Mouse (Mus musculus) cerebral cortex, adult 2 months (tissue): Measurements from ENCODE around the gene Ccdc171.

Source experiments
- WGBS: fragments of 180-500 bp; shearing (Covaris S2); methylation state at CpG from one replicate; pipeline ENCODE4 v1.1.7; 2018; 5-methylcytosine and 5-hydroxymethylcytosine counted together

Gene Ccdc171

GRCm38 (mm10) chr4:83524843-83525689 is at the start of gene Ccdc171:
Gene Ccdc171 (plus strand): TSS chr4:83525545.
- under 1% methylated on average over 67 of the region's 73 CpGs for WGBS

DNA sequence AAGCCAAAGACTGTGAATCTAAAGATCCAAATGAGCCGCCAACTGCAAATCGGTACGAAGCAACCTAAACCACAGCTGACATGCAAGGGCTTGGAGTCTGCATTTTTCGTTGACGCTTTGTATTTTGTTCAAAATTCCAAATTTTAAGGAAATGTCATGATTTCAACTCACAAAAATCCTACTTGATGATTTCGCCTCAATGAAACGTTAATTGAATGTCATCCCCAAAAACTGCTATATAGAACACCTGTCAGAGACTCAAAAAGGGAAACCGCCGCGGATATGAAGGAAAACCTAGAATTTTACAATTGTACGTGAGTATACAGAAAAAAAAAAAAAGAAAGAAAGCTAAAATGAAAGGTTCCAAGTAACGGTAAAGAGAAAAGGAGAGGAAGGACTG is 40.1 kb upstream of the Ccdc171 start:
- 13% methylated on average over 12 of the region's 12 CpGs for WGBS

DNA sequence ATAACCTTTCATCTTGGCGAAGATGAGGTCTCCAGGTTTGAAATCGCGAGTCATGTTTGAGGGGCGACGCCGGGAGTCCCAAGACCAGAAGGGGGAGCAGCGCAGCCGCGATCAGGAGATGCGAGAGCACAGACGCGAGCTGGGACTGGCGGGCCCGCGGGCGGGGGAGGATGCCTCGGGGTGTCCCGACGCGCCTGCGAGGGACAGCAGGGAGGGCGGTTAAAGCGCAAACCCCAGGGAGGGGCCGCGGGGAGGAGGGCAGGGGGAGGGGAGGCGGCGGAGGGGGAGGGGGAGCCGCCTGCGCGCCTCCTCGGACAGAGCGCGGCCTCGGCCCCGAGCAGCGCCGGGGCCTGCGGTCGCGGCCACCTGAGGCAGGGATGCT is 39.6 kb upstream of the Ccdc171 start:
- under 1% methylated on average over 35 of the region's 40 CpGs for WGBS

DNA sequence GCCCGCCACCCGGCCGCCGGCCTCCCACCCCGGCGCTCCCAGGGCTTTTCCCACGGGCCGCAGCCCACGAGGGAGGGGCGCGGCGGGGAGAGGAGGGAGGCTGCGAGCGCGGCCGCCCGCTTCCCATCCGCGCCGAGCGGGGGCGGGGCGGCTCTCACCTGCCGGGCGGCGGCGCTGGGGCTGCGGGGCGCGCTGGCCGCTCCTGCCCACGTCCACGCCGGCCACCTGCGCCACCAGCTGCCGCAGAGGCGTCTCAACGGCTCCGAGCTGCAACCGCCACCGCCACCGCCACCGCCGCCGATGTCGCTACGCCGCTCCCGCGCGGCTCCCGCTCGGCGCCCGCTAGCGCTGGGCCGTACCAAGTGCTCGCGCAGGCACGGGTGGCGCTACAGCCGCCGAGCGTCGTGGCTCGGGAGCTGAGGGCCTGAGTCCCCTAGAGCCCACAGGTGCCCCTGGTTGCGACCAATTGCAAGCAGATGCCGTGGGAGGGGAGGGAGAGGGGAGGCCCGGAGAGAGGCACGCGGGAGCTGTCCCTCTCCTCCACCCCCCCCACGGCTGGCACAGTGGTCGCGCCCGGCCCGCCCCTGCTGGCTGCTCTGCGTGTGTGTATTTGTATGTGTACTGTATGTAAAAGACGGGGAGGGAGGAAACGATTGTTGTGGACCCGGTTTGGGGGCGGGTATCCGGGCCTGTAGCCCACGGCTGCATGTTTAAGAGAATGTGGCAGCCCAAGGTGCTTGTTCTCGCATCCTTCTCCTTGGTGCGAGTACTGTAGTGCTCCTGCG is 39.0 kb upstream of the Ccdc171 start, which contains the start of gene Psip1:
Psip1 (minus strand) TSS at position 343 of the 785 bp plus-strand sequence.
- under 1% methylated on average over 69 of the region's 86 CpGs for WGBS

DNA sequence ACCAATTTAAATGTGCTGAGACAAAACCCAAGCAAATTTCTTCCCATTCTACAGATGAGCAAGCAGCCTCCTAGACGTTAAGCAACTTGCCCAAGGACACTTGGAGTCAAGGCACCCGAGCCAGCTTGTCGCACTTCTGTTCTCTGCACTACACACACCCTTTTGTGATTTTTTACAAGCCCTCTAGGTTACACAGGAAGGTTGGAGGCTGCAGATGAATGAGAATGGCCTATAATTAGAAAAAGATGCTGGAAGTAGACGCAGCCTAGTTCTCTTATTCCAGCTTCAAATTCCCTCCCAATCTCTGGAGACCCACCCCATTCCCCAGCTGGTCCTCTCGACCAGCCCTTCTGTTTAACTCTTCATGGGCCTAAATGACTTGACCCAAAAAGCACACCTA is 36.2 kb upstream of the Ccdc171 start:
- WGBS = 56% methylated on average over 5 of the region's 5 CpGs

DNA sequence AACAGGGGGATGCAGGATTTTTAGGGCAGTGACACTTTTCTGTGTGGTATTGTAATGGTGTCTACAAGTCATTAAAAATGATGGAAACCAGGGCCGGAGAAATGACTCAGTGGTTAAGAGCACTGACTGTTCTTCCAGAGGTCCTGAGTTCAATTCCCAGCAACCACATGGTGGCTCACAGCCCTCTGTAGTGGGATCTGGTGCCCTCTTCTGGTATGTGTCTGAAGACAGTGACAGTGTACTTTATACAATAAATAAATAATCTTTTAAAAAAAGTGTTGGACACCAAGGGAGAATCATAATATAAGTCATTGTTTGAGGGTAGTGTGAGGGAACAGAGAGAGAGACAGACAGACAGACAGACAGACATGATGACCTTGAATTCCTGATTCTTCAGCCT is 32.2 kb upstream of the Ccdc171 start:
- 100% methylated on average over 1 of the region's 1 CpGs for WGBS

- WGBS = 91% methylated on average over 5 of the region's 5 CpGs
These were observed 28.3 kb upstream of the Ccdc171 start for GRCm38 (mm10) chr4:83497013-83497412.

GRCm38 (mm10) chr4:83500154-83501036 is 24.9 kb upstream of the Ccdc171 start:
- 10% methylated on average over 22 of the region's 22 CpGs for WGBS

DNA sequence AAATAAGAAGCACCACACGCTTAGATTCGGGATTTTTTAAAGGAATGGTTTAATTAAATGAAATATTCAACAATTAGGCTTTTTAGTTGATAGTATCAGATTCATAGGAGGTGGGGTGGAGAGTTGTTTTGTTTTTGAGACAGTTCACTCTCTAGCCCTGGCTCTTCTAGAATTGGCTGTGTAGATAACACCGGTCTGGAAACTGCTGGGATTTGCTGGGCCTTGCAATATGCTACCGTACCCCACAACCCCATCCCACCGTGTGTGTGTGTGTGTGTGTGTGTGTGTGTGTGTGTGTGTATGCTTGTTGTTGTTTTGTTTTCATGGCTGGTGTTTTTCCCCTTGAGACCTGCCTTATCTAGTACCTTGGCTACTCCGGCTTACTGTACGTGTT is 24.3 kb upstream of the Ccdc171 start:
- WGBS = 27% methylated on average over 7 of the region's 7 CpGs

- WGBS = 64% methylated on average over 2 of the region's 2 CpGs
These were observed 15.7 kb upstream of the Ccdc171 start for GRCm38 (mm10) chr4:83509600-83509999.

GRCm38 (mm10) chr4:83511083-83511482 is 14.3 kb upstream of the Ccdc171 start:
- WGBS = 54% methylated on average over 8 of the region's 8 CpGs

- 84% methylated on average over 3 of the region's 3 CpGs for WGBS
These were observed 13.1 kb upstream of the Ccdc171 start for GRCm38 (mm10) chr4:83512217-83512616.

- WGBS = 67% methylated on average over 2 of the region's 2 CpGs
These were observed 12.7 kb upstream of the Ccdc171 start for GRCm38 (mm10) chr4:83512644-83513043.

- 62% methylated on average over 1 of the region's 1 CpGs for WGBS
These were observed 11.2 kb upstream of the Ccdc171 start for GRCm38 (mm10) chr4:83514183-83514582.

- WGBS = 73% methylated on average over 10 of the region's 10 CpGs
These were observed 10.2 kb upstream of the Ccdc171 start for GRCm38 (mm10) chr4:83514976-83515669.

DNA sequence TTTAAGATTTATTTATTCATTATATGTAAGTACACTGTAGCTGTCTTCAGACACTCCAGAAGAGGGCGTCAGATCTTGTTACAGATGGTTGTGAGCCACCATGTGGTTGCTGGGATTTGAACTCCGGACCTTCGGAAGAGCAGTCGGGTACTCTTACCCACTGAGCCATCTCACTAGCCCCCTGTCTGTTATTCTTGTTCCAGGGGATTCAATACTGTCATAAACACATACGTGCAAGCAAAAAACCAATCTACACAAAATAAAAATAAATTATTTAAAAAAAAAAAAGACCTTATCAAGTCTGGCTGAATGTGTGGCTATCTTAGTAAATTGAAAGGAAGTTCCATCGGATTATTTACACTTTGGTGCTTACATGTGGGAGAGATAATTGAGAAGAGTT is 9.2 kb upstream of the Ccdc171 start:
- WGBS = 93% methylated on average over 5 of the region's 6 CpGs

- 78% methylated on average over 2 of the region's 2 CpGs for whole genome bisulfite sequencing
These were observed 6.2 kb upstream of the Ccdc171 start for GRCm38 (mm10) chr4:83519148-83519547.

GRCm38 (mm10) chr4:83520308-83520707 is 5.0 kb upstream of the Ccdc171 start:
- WGBS = 87% methylated on average over 4 of the region's 4 CpGs

DNA sequence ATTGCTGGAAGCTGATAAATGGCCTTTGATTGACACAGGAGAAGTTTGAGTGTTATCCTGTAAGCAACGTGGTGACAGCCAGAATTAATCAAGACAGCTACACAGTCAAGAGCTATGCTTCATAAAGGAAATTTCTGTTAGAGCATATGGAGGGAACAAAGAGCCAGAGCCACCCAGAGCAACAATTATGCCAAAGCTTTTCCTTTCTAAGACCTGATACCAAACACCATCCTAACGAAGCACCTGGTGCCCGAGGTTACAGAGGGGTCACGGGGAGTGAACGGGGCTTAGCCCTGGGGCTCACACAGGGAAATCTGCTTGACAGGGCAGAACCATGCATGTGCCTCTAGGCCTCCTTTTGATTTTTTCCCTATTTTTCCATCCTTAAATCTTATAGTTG is 3.3 kb upstream of the Ccdc171 start:
- WGBS = 51% methylated on average over 5 of the region's 5 CpGs

DNA sequence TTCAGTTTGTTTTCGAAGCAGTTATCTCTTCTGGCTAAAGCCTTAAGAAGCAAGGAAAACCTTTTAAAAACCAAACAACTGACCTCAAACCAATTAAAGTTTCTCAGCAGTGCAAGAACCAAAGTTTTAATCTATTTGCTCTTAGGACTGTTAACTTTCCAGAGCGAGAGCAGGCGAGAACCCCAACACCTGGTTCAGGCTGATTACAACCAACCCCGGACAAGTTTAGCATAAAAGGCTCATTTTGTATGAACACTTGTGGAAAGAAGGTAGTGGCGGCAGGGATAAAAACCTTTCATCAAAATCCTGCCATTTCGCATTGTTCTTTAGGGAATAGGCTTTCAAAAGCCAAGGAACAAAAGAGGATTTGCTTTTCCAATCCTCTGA is 896 bp upstream of the Ccdc171 start:
- WGBS = 8% methylated on average over 6 of the region's 6 CpGs

DNA sequence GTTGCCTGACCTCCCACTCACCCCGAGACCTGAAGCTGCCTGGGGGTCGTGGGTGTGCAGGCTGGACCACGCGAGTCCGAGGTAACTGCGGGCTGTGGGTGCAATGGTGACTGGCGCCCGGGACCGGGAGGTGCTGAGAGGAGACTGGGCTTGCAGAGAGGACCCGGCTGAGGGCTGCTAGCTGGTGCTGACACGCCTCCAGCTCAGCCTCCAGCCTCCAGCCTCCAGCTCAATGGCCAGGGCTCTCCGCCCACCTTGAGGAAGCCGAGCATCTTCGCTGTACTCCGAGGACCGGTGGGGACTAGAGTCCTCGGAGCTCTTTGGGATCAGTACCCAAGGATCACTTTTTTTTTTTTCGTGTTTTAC is 328 bp downstream of the Ccdc171 start:
- under 1% methylated on average over 18 of the region's 18 CpGs for WGBS
